Mouse (Mus musculus): ENCODE data around the gene Gucy2g.

The Gucy2g gene

GRCm38 (mm10) chr19:55241186-55241645, at the start of gene Gucy2g:
Gene Gucy2g, minus strand, starts transcription at chr19:55241236.
- DNase-seq (ENCODE audit: low spot score in 2 of 2) = no peak

DNA sequence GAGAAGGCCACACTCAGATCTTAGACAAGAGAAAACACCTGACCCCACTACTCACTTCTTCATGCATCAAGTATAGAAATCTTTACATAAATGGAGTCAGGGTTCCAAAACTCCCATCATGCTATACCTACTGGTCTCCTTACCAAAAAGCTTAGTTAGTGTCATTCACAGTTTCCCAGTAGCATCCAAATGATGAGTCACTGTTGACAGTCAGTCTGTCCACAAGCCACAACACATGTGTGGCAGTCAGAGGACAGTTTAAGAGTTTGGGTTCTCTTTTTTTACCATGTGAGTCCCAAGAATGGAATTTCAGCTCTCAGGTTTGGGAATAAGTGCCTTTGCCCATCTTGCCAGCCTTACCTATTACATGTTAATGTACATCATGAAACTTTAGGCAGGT, 47.9 kb upstream of the Gucy2g start:
- DNase-seq (ENCODE audit: low spot score in 2 of 2) = no peak

DNA sequence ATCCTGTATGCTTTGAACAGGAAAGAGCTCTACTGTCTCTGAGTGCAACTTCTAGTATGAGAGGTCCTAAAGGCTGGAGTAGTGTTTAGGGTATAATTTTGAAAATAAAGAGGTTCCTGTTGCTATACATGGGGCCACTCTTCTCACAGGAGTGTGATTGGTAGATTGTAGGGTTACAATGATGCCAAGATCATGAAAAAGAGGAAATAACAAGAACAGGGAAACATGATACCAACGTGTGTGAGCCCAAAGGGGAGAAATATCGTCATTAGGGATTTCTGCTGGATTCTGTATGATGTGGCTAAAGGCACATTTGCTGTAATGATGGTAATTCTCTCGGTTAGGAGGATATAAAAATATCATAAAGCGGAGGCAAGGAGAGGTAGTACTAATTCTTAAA, 45.0 kb upstream of the Gucy2g start:
- no peak for DNase-seq (ENCODE audit: low spot score in 2 of 2)

- peak; percentile 41 to 58 for DNase-seq (ENCODE audit: low spot score in 2 of 2)
Observed at GRCm38 (mm10) chr19:55284093-55284492, 43.1 kb upstream of the Gucy2g start.

DNA sequence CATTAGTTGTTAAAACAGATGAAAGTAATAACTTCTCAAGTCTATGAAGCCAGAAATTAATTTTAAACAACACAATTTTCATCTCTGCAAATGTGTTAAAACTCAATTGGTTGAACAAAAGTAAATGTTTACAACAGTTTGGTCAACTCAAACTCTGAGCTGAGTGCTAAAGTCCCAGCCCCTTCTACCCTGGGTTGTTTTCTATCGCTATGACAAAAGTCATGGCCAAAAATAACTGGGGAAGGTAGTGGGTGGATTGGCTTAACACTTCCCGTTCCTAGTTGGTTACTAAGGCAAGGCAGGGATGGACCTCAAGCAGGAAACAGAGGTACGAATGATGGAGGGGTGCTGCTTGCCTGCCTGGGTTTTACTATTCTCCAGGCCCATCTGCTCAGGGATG, 35.7 kb upstream of the Gucy2g start:
- DNase-seq (ENCODE audit: low spot score in 2 of 2) = no peak

- DNase-seq (ENCODE audit: low spot score in 2 of 2) = no peak
Observed at GRCm38 (mm10) chr19:55276100-55276499, 35.1 kb upstream of the Gucy2g start.

- peak in 1 of 2 experiments; percentile 28 for DNase-seq (ENCODE audit: low spot score in 2 of 2)
Observed at GRCm38 (mm10) chr19:55273340-55273739, 32.3 kb upstream of the Gucy2g start.

DNA sequence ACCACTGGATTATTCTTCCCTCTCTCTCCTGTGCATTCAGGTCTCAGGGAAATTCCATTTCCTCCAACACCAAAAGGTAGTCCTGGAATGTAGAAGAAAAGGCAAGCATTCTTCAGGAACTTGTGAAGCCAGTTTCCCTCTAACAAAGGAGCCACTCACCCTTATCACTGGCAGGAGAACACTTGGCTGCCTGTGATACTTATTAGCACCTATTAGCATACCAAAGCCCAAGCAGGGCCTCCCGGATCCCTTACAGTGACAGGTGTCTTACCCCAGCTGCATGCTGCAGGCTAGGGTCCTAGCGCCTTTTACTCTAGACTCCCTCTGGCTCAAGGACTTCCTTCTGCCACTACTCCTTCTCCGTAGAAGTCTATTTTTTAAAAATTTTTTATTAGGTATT, 30.4 kb upstream of the Gucy2g start:
- DNase-seq (ENCODE audit: low spot score in 2 of 2) = no peak

GRCm38 (mm10) chr19:55269051-55269450, 28.0 kb upstream of the Gucy2g start:
- no peak for DNase-seq (ENCODE audit: low spot score in 2 of 2)

DNA sequence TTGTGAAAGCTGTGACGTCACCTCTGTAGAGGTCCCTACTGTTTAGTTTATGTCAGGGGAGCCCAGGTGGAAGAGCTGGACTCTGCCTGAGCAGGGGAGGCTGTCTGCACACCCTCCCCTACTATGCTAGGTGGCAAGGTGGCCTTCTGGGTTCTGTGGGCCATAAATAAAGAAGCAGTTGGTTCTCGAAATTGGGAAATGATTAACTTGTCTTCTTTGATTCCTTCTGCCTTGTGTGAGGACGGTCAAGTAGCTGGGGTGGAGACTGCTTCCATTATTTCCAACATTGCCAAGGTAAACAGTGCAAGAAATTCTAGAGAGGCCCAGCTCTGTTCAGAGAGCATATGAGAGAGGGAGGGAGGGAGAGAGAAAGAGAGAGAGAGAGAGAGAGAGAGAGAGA, 27.1 kb upstream of the Gucy2g start:
- no peak for DNase-seq (ENCODE audit: low spot score in 2 of 2)

- DNase-seq (ENCODE audit: low spot score in 2 of 2) = no peak
Observed at GRCm38 (mm10) chr19:55266786-55267185, 25.8 kb upstream of the Gucy2g start.

- DNase-seq (ENCODE audit: low spot score in 2 of 2) = no peak
Observed at GRCm38 (mm10) chr19:55265269-55265668, 24.2 kb upstream of the Gucy2g start.

GRCm38 (mm10) chr19:55260389-55261184, 19.6 kb upstream of the Gucy2g start:
- DNase-seq (ENCODE audit: low spot score in 2 of 2) = no peak

GRCm38 (mm10) chr19:55258514-55258913, 17.5 kb upstream of the Gucy2g start:
- no peak for DNase-seq (ENCODE audit: low spot score in 2 of 2)

- DNase-seq (ENCODE audit: low spot score in 2 of 2) = no peak
Observed at GRCm38 (mm10) chr19:55257656-55258375, 16.8 kb upstream of the Gucy2g start.

GRCm38 (mm10) chr19:55256156-55256555, 15.1 kb upstream of the Gucy2g start:
- no peak for DNase-seq (ENCODE audit: low spot score in 2 of 2)

DNA sequence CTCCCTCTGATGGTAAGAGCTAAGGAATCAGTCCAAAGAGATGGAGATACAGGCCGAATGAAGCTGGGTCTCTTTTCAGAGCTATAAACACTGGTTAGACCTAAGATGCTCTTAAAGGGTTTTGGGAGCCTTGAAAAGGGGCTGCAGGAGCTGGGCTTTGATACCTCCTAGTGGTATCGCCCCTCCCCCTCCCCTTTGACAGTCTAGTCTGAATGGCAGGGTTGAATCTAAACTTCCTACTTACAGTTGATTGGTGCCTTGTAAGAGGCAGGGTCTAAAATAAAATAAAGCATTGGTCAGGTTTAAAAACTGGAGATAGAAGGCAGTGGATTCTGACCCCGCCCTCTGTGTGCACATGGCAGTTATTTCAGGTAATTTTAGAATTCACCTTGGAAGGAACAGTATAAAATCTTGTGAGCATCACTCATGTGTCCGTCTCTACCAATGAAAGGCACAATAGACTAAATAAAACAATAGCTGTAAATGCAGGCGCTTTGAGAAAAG, 13.5 kb upstream of the Gucy2g start:
- DNase-seq (ENCODE audit: low spot score in 2 of 2) = peak; percentile 57 to 66

- peak; percentile 47 to 50 for DNase-seq (ENCODE audit: low spot score in 2 of 2)
Observed at GRCm38 (mm10) chr19:55253570-55254441, 12.8 kb upstream of the Gucy2g start.

GRCm38 (mm10) chr19:55253239-55253569, 12.2 kb upstream of the Gucy2g start:
- no peak for DNase-seq (ENCODE audit: low spot score in 2 of 2)

GRCm38 (mm10) chr19:55251383-55252124, 10.5 kb upstream of the Gucy2g start, which contains the start of gene Acsl5:
Gene Acsl5, plus strand, starts transcription at chr19:55251938.
- DNase-seq (ENCODE audit: low spot score in 2 of 2) = no peak

- DNase-seq (ENCODE audit: low spot score in 2 of 2) = no peak
Observed at GRCm38 (mm10) chr19:55250451-55250850, 9.4 kb upstream of the Gucy2g start.

All from spleen, postnatal 36 days (tissue).